In the genomic region with DNA sequence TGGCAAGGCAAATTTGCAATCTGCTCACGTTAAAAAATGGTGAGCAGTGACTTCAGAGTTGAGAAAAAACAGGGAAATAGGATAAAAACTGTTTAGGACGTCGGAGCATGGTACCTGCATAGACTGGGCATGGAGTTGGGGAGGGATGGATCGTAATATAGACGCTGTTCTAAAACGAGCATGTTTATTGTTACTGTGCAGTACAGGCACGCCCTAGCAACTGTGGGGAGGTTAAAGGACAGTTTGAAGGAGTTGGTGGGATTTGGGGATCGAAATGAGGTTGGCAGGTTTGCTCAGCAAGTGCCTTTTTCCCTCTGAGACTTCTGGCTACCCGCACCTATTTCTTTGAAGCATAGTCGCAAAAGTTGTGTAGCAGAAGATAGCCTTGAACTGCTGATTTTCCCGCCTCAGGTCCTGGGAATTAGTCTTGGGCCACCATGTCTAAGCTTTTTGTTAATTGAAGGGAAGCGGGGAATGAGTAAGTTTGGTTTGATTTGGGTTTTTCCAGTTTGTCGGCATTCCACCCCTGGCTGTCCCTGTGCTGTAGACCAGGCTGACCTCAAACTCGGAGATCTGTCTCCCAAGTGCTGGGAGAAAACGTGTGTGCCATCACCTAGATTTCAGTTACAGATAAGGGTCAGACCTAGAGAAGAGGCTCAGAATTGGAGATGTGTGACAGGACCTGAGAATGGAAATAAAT, we compare ENCODE assay signal across 8 mouse cellular contexts. TPM values are rescaled to one million over a fixed set of nuclear protein-coding genes. Genes with fewer than 3 reads are reported as not detected.
DNase-seq lines count a peak whose midpoint lies in the region; ATAC-seq and TF ChIP-seq lines count a peak whose summit lies in the region.

No protein-coding gene starts in this region.

- peak overlapping the region; percentile 82 for H3K4me3 ChIP-seq in kidney, embryonic 15.5 days (replicated peaks)
- H3K4me3 ChIP-seq in bone marrow macrophage, adult 2 months (ENCODE audit: insufficient read depth, low read length), result peak overlapping the region; percentile 63
- H3K4me3 ChIP-seq in hindbrain, embryonic 10.5 days, result peak overlapping the region; percentile 97

- ATAC-seq in kidney, embryonic 15.5 days (replicated peaks; ENCODE audit: low FRiP score), result peak; percentile 79
- no peak for ATAC-seq in granulocyte monocyte progenitor cell, adult 5-6 weeks (replicated peaks; ENCODE audit: poor library complexity, severe bottlenecking)

- peaks cover 19% of the 10 kb centered on the region for H3K4me1 ChIP-seq in kidney, embryonic 15.5 days
- H3K4me1 ChIP-seq in bone marrow macrophage, adult 2 months (ENCODE audit: control insufficient read depth, insufficient read depth, low read length), result peaks cover 20% of the 10 kb centered on the region
- peaks cover 21% of the 10 kb centered on the region for H3K4me1 ChIP-seq in hindbrain, embryonic 10.5 days (replicated peaks)

- peaks cover 7% of the 10 kb centered on the region; the same call in 1 of the 2 replicates for H3K36me3 ChIP-seq in kidney, embryonic 15.5 days
- peaks cover 12% of the 10 kb centered on the region; the same call in 1 of the 2 replicates for H3K36me3 ChIP-seq in hindbrain, embryonic 10.5 days

- peak overlapping the region; percentile 91 for H3K9ac ChIP-seq in kidney, embryonic 15.5 days

- no peak for DNase-seq in kidney, postnatal 36 days
- peak; percentile 4 for DNase-seq in hindbrain, embryonic 10.5 days (ENCODE audit: low spot score)
- DNase-seq in lung, postnatal 36 days, result peak; percentile 1
- DNase-seq in layer of hippocampus, postnatal 36 days, result no peak
- DNase-seq in right cerebral cortex, postnatal 14 days, result no peak

- H3K4me2 ChIP-seq in kidney, embryonic 15.5 days, result peak overlapping the region; percentile 72

- H3K27ac ChIP-seq in kidney, embryonic 15.5 days, result peak overlapping the region; percentile 95
- peak overlapping the region; percentile 88 for H3K27ac ChIP-seq in bone marrow macrophage, adult 2 months (ENCODE audit: insufficient read depth, low read depth, low read length)
- H3K27ac ChIP-seq in hindbrain, embryonic 10.5 days, result peak overlapping the region; percentile 98

- H3K9me3 ChIP-seq in kidney, embryonic 15.5 days (replicated peaks), result no peaks in the 10 kb centered on the region
- no peaks in the 10 kb centered on the region for H3K9me3 ChIP-seq in hindbrain, embryonic 10.5 days

- no peak for TF ChIP-seq POLR2A in bone marrow macrophage, adult 2 months (IDR thresholded peaks at IDR 0.05; ENCODE audit: borderline replicate concordance, low read depth, low read length)

- no peak for TF ChIP-seq CTCF in bone marrow macrophage, adult 2 months (IDR thresholded peaks at IDR 0.05; ENCODE audit: low read depth, low read length)

- no peaks in the 10 kb centered on the region for H3K27me3 ChIP-seq in kidney, embryonic 15.5 days
- H3K27me3 ChIP-seq in hindbrain, embryonic 10.5 days (ENCODE audit: insufficient read depth, poor library complexity, severe bottlenecking), result no peaks in the 10 kb centered on the region

- WGBS in kidney, embryonic 15.5 days, result 22% methylated on average over 15 of the region's 15 CpGs
- WGBS in hindbrain, embryonic 10.5 days, result 27% methylated on average over 15 of the region's 15 CpGs

RNA-seq across cellular contexts. Expression of gene U2surp, which starts 0.7 kb away (rescaled TPM):
- polyA plus RNA-seq in kidney, embryonic 15.5 days (2015; fragmentation: Nextera tagmentation; extraction: Ambion mirVana), result 135 and 177 TPM in 2 replicates
- polyA plus RNA-seq in bone marrow macrophage, adult 2 months (2012; ENCODE audit: insufficient read depth, insufficient read length, missing spikeins), result 51.8 and 58.0 TPM in 2 replicates
- 101 and 129 TPM in 2 replicates for polyA plus RNA-seq in hindbrain, embryonic 10.5 days (2016; fragmentation: Nextera tagmentation; extraction: Ambion mirVana)
- total RNA-seq in layer of hippocampus, postnatal 36 days (2021), result 10 to 100 TPM; 67.0 to 68.8 TPM
- total RNA-seq in granulocyte monocyte progenitor cell, adult 5-6 weeks (2014; fragmentation: Nextera tagmentation), result 84.3 and 94.2 TPM in 2 replicates
- 186 and 187 TPM in 2 replicates for total RNA-seq in granulocyte monocyte progenitor cell, adult 5-6 weeks (2017)

RNA-seq across cellular contexts. Expression of gene Paqr9, which starts 47.0 kb away (rescaled TPM):
- polyA plus RNA-seq in kidney, embryonic 15.5 days (2015; fragmentation: Nextera tagmentation; extraction: Ambion mirVana), result 0.95 and 1.1 TPM in 2 replicates
- not detected in 2 replicates for polyA plus RNA-seq in bone marrow macrophage, adult 2 months (2012; ENCODE audit: insufficient read depth, insufficient read length, missing spikeins)
- 0.14 and 0.18 TPM in 2 replicates for polyA plus RNA-seq in hindbrain, embryonic 10.5 days (2016; fragmentation: Nextera tagmentation; extraction: Ambion mirVana)
- total RNA-seq in layer of hippocampus, postnatal 36 days (2021), result 10 to 100 TPM; 50.6 to 51.6 TPM
- 0.02 and 0.04 TPM in 2 replicates for total RNA-seq in granulocyte monocyte progenitor cell, adult 5-6 weeks (2014; fragmentation: Nextera tagmentation)
- under 0.01 and 0.09 TPM in 2 replicates for total RNA-seq in granulocyte monocyte progenitor cell, adult 5-6 weeks (2017)

Comparison
In these comparisons a context has a peak if more than half of its experiments do, and no peak if none do; other contexts are left out.
1. DNase-seq: peak in hindbrain, embryonic 10.5 days (single experiment) and lung, postnatal 36 days (single experiment); none in kidney, postnatal 36 days (0 of 2), layer of hippocampus, postnatal 36 days (0 of 2) and right cerebral cortex, postnatal 14 days (single experiment).
2. Peak in every context shown above with its lines, with median percentiles within 50 percentile points of each other: H3K27ac ChIP-seq and H3K4me3 ChIP-seq.